Mouse (Mus musculus): Measurements from ENCODE around the gene Exoc6b.

The Exoc6b gene

GRCm38 (mm10) chr6:85069023-85069985 lies at the start of gene Exoc6b:
Gene Exoc6b (minus strand): TSS chr6:85069513.
- peak; percentile 99 for DNase-seq

GRCm38 (mm10) chr6:85117545-85118511 lies 48.5 kb upstream of the Exoc6b start:
- DNase-seq, result peak; percentile 95

DNA sequence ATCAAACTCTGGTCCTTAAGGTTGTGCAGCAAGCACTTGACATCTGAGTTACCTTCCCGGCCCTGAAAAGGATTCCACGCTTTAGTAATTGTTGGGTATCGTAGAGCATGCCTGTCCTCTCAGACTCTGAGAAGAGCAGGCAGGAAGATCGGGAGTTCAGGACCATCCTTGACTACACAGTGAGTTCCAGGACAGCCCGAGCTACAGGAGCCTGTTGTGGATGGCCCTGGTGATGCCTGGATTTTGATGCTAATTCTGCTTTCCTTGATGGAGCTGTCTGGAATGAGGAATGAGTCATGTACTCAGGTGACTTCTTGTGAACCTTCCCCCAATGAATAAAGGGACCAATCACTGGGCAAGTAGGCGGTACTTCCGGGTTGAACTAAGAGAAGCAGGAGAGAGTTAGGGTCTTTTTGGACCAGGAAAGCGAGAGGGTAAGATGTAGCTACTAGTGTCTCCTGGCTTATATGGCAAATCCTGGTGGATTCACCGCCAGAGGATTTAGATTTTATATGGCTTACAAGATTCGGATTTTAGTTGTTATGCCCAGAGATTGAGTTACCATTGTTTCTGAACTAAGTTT lies 35.8 kb upstream of the Exoc6b start:
- DNase-seq, result peak; percentile 80

- DNase-seq, result peak; percentile 74
Observed at GRCm38 (mm10) chr6:85103321-85103720, 34.0 kb upstream of the Exoc6b start.

- no peak for DNase-seq
Observed at GRCm38 (mm10) chr6:85096441-85096840, 27.1 kb upstream of the Exoc6b start.

GRCm38 (mm10) chr6:85087425-85087824 lies 18.1 kb upstream of the Exoc6b start:
- DNase-seq, result peak; percentile 46

DNA sequence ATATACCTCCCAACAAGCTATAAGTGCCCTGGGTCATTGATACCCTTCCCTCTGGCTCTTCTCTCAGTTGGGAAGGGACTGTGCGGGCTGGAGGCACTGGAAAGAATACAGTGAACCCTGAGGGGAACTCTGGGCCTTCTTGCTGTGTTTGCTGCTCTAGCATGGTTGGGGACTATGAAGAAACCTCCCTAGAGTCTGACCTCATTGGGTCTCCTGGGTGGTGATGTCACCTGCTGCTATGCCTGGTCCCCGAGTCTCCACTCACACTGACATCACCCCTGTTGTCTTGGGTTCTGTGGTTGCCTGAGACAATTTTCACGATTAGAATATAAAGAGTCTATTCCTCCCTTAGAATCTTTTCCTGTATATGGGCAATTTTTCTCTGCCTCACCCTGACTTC lies 17.3 kb upstream of the Exoc6b start:
- peak; percentile 88 for DNase-seq

DNA sequence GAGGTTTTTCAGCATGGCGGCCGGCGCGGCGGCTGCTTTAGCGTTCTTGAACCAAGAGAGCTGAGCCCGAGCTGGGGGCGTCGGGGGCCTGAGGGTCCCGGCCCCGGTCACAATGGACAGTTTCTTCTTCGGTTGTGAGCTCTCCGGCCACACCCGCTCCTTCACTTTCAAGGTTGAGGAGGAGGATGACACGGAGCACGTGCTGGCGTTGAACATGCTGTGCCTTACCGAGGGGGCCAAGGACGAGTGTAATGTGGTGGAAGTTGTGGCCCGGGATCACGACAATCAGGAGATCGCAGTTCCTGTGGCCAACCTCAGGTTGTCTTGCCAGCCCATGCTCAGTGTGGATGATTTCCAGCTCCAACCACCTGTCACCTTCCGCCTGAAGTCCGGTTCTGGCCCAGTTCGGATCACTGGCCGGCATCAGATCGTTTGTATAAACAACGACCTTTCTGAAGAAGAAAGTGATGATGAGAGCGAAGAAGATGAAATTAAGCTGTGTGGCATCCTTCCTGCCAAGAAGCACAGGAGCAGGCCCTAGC lies 6.9 kb upstream of the Exoc6b start:
- DNase-seq, result peak; percentile 83

- peak; percentile 68 for DNase-seq
Observed at GRCm38 (mm10) chr6:85074996-85075395, 5.7 kb upstream of the Exoc6b start.

DNA sequence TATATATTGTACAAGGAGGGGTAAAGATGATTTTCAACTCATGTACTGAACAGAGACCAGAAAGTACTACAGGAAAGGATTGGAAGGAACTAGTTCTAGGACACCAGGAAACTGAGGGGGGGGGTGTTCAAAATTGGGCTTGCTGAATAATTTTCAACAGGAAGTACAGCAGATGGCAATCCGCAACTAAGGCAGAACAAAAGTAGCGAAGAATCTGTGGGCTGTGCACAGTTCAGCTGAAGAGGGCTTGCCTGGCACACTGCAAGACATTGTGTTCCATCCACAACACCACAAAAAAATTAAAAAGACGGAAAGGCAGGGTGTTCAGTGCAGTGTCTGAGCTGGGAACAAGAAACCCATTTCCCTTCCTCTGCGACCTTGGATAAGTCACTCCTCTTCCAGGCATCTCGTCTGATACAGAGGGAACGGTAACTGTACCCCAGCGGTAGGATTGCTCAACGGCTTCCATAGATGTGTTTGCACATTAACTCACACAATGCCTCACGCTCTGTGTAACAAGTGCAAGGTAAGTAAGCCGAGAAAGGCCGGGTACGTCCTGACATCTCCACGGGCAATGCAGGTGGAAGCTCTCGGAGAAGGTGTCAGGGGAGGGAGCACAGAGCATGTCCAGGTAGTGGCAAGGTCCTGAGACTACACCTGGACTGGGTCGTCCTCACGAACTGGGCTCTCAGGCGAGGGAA lies 841 bp downstream of the Exoc6b start:
- DNase-seq, result peak; percentile 87

DNA sequence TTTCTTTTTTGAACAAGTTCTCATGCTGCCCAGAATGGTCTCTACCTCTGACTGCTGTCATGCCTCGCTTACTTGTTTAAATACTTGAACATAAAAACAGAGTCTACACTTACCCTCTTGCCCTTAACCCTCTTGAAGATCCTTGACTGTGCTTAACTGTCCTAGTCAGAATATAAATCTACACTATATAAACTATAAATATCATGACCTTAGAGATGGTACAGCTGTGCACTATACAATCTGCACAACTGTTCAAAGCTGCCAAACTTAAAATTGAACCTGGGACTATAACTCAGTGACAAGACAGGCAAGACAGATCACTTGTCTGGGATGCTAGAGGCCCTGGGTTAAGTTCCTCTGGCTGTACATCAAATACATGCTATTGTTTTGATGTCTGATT lies 11.7 kb downstream of the Exoc6b start:
- DNase-seq, result peak; percentile 60

DNA sequence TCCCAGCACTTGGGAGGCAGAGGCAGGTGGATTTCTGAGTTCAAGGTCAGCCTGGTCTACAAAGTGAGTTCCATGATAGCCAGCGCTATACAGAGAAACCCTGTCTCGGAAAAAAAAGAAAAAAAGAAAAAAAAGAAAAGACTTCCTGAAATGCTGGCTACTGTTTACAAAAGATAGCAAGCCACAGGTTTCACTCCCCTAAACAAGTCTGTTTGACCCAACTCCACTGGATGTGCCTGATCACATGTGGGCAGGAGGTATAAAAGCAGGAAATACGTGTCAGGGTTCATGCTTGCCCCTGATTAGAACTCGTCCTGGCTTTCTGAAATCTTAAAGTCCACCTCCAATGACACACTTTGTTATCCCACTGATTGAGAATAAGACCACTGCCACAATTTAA lies 18.2 kb downstream of the Exoc6b start:
- DNase-seq, result no peak

DNA sequence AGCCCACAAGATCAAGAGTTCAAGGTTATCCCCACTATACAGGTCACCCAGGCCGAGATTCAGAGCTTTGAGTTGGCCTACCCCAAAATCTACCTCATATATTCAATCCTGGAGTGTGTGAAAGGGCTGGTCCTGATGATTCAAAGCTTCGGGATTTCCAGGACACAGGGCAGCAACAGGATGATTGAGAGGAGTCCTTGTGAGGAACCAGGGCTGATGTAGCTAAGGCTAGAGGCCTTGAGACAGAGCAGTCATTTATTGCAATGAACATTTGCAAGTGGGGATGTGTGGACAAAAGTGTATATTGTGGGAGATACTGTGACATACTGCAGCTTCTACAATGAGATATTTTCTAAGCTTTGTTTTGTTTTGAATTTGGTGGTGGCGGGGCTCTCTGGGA lies 22.8 kb downstream of the Exoc6b start:
- peak; percentile 55 for DNase-seq

DNA sequence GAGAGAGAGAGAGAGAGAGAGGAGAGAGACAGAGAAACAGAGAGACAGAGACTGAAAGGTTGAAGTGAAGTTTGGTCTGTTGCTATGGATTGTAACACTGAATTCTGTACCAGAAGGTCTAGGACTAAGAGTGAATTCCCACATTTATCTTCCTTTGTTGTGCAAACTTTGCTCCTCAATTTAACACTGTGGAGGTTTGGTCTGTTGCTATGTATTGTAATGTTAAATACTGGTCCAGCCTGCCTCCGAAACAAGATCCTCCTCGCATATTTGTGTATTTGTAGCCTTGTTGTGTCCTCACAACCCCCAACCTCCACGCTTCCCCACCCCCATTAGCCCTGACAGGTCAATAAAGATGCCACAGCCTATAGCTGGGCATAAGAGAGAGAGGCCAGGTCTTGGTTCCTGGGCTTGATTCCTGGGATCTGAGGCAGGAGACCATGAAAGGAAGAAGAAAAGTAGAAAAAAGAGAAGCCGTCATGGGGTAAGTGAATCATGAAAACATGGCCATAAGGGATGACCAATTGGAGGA lies 24.6 kb downstream of the Exoc6b start:
- peak; percentile 64 for DNase-seq

GRCm38 (mm10) chr6:85037677-85038076 lies 31.6 kb downstream of the Exoc6b start:
- DNase-seq, result peak; percentile 86

DNA sequence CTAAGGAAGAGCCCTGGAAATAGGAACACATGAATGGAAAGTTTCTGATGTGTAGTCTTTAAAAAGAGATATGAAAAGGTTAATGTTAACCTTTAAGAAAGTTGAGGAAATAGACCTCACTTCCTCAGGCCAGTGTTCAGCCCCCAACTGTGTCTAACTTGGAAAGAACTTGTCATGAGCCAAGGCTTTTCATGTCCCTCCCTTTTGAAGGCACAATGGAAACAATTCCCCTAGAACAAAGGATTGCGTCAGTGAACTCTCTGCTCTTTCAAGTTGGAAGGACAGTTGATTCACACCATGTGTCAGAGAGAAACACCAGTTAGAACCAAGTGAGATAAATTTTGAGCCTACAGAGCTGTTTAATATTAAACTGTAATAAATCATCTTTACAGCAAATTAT lies 39.6 kb downstream of the Exoc6b start:
- DNase-seq, result peak; percentile 87

- no peak for DNase-seq
Observed at GRCm38 (mm10) chr6:85024403-85024802, 44.9 kb downstream of the Exoc6b start.

DNA sequence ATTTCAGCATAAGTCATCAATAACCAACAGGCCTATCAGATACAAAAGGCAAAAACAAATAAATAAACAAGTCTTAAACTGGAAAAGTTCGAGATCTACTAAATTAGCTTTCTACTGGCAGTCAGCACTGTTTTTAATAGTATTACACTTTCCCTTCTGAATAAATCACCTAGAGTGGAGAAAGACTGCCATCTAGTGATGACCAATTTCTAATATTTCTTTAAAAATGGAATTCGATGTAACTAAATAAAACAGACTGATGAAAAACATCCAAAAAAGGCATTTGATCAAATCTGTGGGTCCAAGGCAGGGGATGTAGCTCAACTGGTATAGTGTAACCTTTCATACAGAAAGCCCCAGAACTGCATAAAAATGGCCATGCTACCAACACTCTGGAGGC lies 52.3 kb downstream of the Exoc6b start:
- no peak for DNase-seq

- DNase-seq, result no peak
Observed at GRCm38 (mm10) chr6:85013906-85014305, 55.4 kb downstream of the Exoc6b start.

- DNase-seq, result no peak
Observed at GRCm38 (mm10) chr6:85010397-85010796, 58.9 kb downstream of the Exoc6b start.

- DNase-seq, result no peak
Observed at GRCm38 (mm10) chr6:84995418-84995817, 73.9 kb downstream of the Exoc6b start.

DNA sequence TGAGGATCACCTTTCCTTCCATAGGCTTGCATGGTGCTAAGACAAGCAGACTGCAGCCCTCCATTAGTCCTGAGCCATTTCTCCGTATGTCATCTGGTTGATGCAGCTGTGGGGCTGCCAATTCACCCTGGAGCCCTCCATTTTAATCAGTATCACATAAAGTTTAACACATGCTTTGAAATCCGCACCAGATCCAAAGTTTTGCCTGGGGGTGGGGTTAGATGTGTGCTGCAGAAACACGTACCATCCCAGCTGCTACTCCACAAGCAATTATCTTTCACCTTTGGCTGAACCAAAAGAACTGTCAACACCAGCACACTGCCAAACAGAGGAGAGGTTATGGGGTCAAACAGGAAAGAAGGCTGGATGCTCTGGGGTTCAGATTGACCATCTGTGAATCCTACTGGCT lies 92.7 kb downstream of the Exoc6b start:
- peak; percentile 94 for DNase-seq

Measured in heart, adult 11 months (tissue).